Mouse (Mus musculus) forebrain, postnatal 0 days (tissue): ENCODE measurements around the gene Mnx1. TPM values are rescaled to one million over a fixed set of nuclear protein-coding genes. Genes with fewer than 3 reads are reported as not detected.

Experiments used
- ATAC-seq: fragments of 200-750 bp; cut with Nextera tagmentation; 2 replicates; pipeline ENCODE4 v1.8.0; 2017; ENCODE audit warnings: mild to moderate bottlenecking, moderate library complexity
- DNase-seq: peaks from one replicate; pipeline ENCODE4 v3.0.0-alpha.2; 2015
- H3K27ac ChIP-seq: fragments of 300-500 bp; sonication (generic); 2 replicates; pipeline ENCODE4 v1.5.1; 2014; ENCODE audit warnings: low read depth, mild to moderate bottlenecking, antibody characterized with exemption, low read length, moderate library complexity, mixed read lengths
- H3K27me3 ChIP-seq: fragments of 300-500 bp; sonication (generic); 2 replicates; pipeline ENCODE4 v1.6.1; 2014; ENCODE audit warnings: mild to moderate bottlenecking, low read length, mixed read lengths; ENCODE audit not compliant: insufficient read depth
- H3K36me3 ChIP-seq: fragments of 300-500 bp; sonication (generic); 2 replicates; pipeline ENCODE4 v1.6.1; 2014; ENCODE audit warnings: mild to moderate bottlenecking, moderate library complexity; ENCODE audit not compliant: insufficient read depth
- H3K4me1 ChIP-seq: fragments of 300-500 bp; sonication (generic); 2 replicates; pipeline ENCODE4 v1.6.1; 2014; ENCODE audit warnings: antibody characterized with exemption; ENCODE audit not compliant: insufficient read depth
- H3K4me2 ChIP-seq: fragments of 300-500 bp; sonication (generic); 2 replicates; pipeline ENCODE4 v1.6.1; 2014; ENCODE audit warnings: low read depth, mild to moderate bottlenecking, moderate library complexity
- H3K4me3 ChIP-seq: fragments of 300-500 bp; sonication (generic); 2 replicates; pipeline ENCODE4 v1.5.1; 2014; ENCODE audit warnings: low read depth, low read length, mixed read lengths
- H3K9ac ChIP-seq: fragments of 300-500 bp; sonication (generic); 2 replicates; pipeline ENCODE4 v1.6.1; 2014; ENCODE audit warnings: mild to moderate bottlenecking
- H3K9me3 ChIP-seq: fragments of 300-500 bp; sonication (generic); 2 replicates; pipeline ENCODE4 v1.6.1; 2016; ENCODE audit warnings: low read length
- CTCF ChIP-seq: sonication (generic); IDR thresholded peaks from 2 replicates; pipeline ENCODE4 v1.5.1; 2016; ENCODE audit warnings: antibody characterized with exemption, control low read depth, low read depth
- WGBS: fragments of 180-500 bp; shearing (Covaris S2); extraction: QIAGEN DNeasy Blood & Tissue Kit; methylation state at CpG from one replicate; pipeline ENCODE4 v1.1.7; 2014; 5-methylcytosine and 5-hydroxymethylcytosine counted together
- polyA plus RNA-seq: library from polyadenylated mRNA; unstranded; fragments of >200 nt; fragmentation: Nextera tagmentation; extraction: Ambion mirVana; gene quantifications from 2 replicates; pipeline ENCODE4 v1.2.1, GENCODE M21; 2015
- total RNA-seq: library from RNA; depleted of rRNA; stranded (reverse); fragments of >200 nt; gene quantifications from 2 replicates; pipeline ENCODE4 v1.2.3, GENCODE M21; 2014

Gene Mnx1
- total and polyA plus RNA-seq, 2 experiments from 2014 or later: not detected

GRCm38 (mm10) chr5:29474246-29474960 is 3.9 kb downstream of the Mnx1 start:
- Histone ChIP-seq H3K4me1 (no peaks in the 10 kb centered on the region), H3K36me3 (no peaks in the 10 kb centered on the region), H3K4me2 (no peak overlapping the region), H3K9ac (no peak overlapping the region), H3K27ac (no peak overlapping the region), H3K9me3 (no peaks in the 10 kb centered on the region), H3K27me3 (peaks cover 90% of the 10 kb centered on the region), H3K4me3 (no peak overlapping the region)
- WGBS: 3% methylated on average over 35 of the region's 35 CpGs
- peak; percentile 18 for DNase-seq
- no peak for TF ChIP-seq CTCF
- ATAC-seq: no peak

GRCm38 (mm10) chr5:29473551-29474245 is 4.6 kb downstream of the Mnx1 start:
- no peak overlapping the region for H3K27ac ChIP-seq
- 4% methylated on average over 35 of the region's 35 CpGs for WGBS
- ATAC-seq: no peak
- no peaks in the 10 kb centered on the region for H3K36me3 ChIP-seq
- no peaks in the 10 kb centered on the region for H3K9me3 ChIP-seq
- peaks cover 90% of the 10 kb centered on the region for H3K27me3 ChIP-seq
- H3K4me2 ChIP-seq: no peak overlapping the region
- no peak overlapping the region for H3K4me3 ChIP-seq
- TF ChIP-seq CTCF: no peak
- no peaks in the 10 kb centered on the region for H3K4me1 ChIP-seq
- DNase-seq: peak; percentile 23
- no peak overlapping the region for H3K9ac ChIP-seq

- H3K9me3 ChIP-seq: no peaks in the 10 kb centered on the region
- ATAC-seq: no peak
- TF ChIP-seq CTCF: no peak
These were observed 6.2 kb downstream of the Mnx1 start for GRCm38 (mm10) chr5:29471855-29472665.

GRCm38 (mm10) chr5:29471396-29471795 is 6.9 kb downstream of the Mnx1 start:
- H3K4me3 ChIP-seq: no peak overlapping the region
- H3K27ac ChIP-seq: no peak overlapping the region
- no peak overlapping the region for H3K9ac ChIP-seq
- DNase-seq: peak; percentile 24
- no peaks in the 10 kb centered on the region for H3K36me3 ChIP-seq
- TF ChIP-seq CTCF: no peak
- no peak overlapping the region for H3K4me2 ChIP-seq
- ATAC-seq: no peak
- peaks cover 88% of the 10 kb centered on the region for H3K27me3 ChIP-seq
- peaks cover 5% of the 10 kb centered on the region; the same call in 1 of the 2 replicates for H3K4me1 ChIP-seq
- H3K9me3 ChIP-seq: no peaks in the 10 kb centered on the region
- WGBS: 4% methylated on average over 11 of the region's 11 CpGs

More at GRCm38 (mm10) chr5:29471855-29472665, 6.2 kb downstream of the Mnx1 start:
- Histone ChIP-seq H3K9ac (no peak overlapping the region), H3K27ac (no peak overlapping the region), H3K4me3 (no peak overlapping the region), H3K4me1 (peaks cover 5% of the 10 kb centered on the region; the same call in 1 of the 2 replicates), H3K36me3 (no peaks in the 10 kb centered on the region), H3K4me2 (no peak overlapping the region), H3K27me3 (peaks cover 88% of the 10 kb centered on the region)
- DNase-seq: no peak
- 2% methylated on average over 22 of the region's 22 CpGs for WGBS

- H3K4me2 ChIP-seq: no peak overlapping the region
- DNase-seq (peak; percentile 21), ATAC-seq (no peak)
- H3K36me3 ChIP-seq: no peaks in the 10 kb centered on the region
- WGBS: 2% methylated on average over 20 of the region's 20 CpGs
- no peak for TF ChIP-seq CTCF
- H3K9me3 ChIP-seq: no peaks in the 10 kb centered on the region
- H3K27me3 ChIP-seq: peaks cover 86% of the 10 kb centered on the region
- no peak overlapping the region for H3K27ac ChIP-seq
- H3K4me1 ChIP-seq: peaks cover 5% of the 10 kb centered on the region; the same call in 1 of the 2 replicates
- no peak overlapping the region for H3K4me3 ChIP-seq
- no peak overlapping the region for H3K9ac ChIP-seq
These were observed 7.3 kb downstream of the Mnx1 start for GRCm38 (mm10) chr5:29470851-29471394.

- WGBS: 8% methylated on average over 5 of the region's 5 CpGs
- TF ChIP-seq CTCF: no peak
- no peak for ATAC-seq
These were observed 8.0 kb downstream of the Mnx1 start for GRCm38 (mm10) chr5:29470271-29470670.

More at GRCm38 (mm10) chr5:29470271-29470670, 8.0 kb downstream of the Mnx1 start:
- Histone ChIP-seq H3K4me3 (no peak overlapping the region), H3K4me2 (no peak overlapping the region), H3K27me3 (peaks cover 84% of the 10 kb centered on the region), H3K27ac (no peak overlapping the region), H3K9ac (no peak overlapping the region), H3K36me3 (no peaks in the 10 kb centered on the region), H3K9me3 (no peaks in the 10 kb centered on the region), H3K4me1 (peaks cover 5% of the 10 kb centered on the region; the same call in 1 of the 2 replicates)
- no peak for DNase-seq
